Mouse (Mus musculus): ENCODE measurements around the gene Plod2.

GRCm38 (mm10) chr9:92612641-92613040, 70.6 kb downstream of the Plod2 start:
- TF ChIP-seq CTCF (IDR thresholded peaks at IDR 0.05; ENCODE audit: low read depth, low read length) = no peak
- no peak for TF ChIP-seq POLR2A (IDR thresholded peaks at IDR 0.05; ENCODE audit: insufficient read depth, low read length)
- no peak for TF ChIP-seq EP300 (IDR thresholded peaks at IDR 0.05; ENCODE audit: insufficient read depth, low read depth, low read length)
